Mouse (Mus musculus) C2C12 (cell line): ENCODE measurements around the gene Hibch. TPM values are rescaled to one million over a fixed set of nuclear protein-coding genes. Genes with fewer than 3 reads are reported as not detected.

ENCODE experiments used
- H3K27me3 ChIP-seq: one replicate; pipeline ENCODE4 v1.6.1; 2011; ENCODE audit not compliant: control insufficient read depth, insufficient read depth, insufficient read length
- H3K36me3 ChIP-seq: one replicate; pipeline ENCODE4 v1.6.1; 2011; ENCODE audit not compliant: control insufficient read depth, insufficient read depth
- H3K4me3 ChIP-seq: one replicate; pipeline ENCODE4 v1.5.1; 2011; ENCODE audit warnings: mild to moderate bottlenecking, control low read depth; ENCODE audit not compliant: poor library complexity, insufficient read depth, severe bottlenecking
- H3K79me2 ChIP-seq: one replicate; pipeline ENCODE4 v1.6.1; 2011; ENCODE audit not compliant: control insufficient read depth, insufficient read depth
- H3K79me3 ChIP-seq: one replicate; pipeline ENCODE4 v1.6.1; 2011; ENCODE audit warnings: low read depth, control low read depth
- H3ac ChIP-seq: one replicate; pipeline ENCODE3; 2011; ENCODE audit warnings: low read depth; ENCODE audit not compliant: control insufficient read depth, insufficient read length
- CEBPB ChIP-seq: IDR thresholded peaks from one replicate; pipeline ENCODE4 v1.6.1; 2011; ENCODE audit warnings: low read depth, mild to moderate bottlenecking, control low read depth, moderate library complexity
- CTCF ChIP-seq: IDR thresholded peaks from one replicate; pipeline ENCODE4 v1.5.1; 2011; ENCODE audit not compliant: control insufficient read depth, insufficient read depth, insufficient read length
- FOSL1 ChIP-seq: IDR thresholded peaks from one replicate; pipeline ENCODE4 v1.8.0; 2011; ENCODE audit warnings: mild to moderate bottlenecking, low read length; ENCODE audit not compliant: poor library complexity, insufficient read depth, severe bottlenecking
- MAX ChIP-seq: IDR thresholded peaks from one replicate; pipeline ENCODE4 v1.6.1; 2011; ENCODE audit warnings: mild to moderate bottlenecking, control low read depth
- MYOD1 ChIP-seq: IDR thresholded peaks from one replicate; pipeline ENCODE4 v1.6.1; 2011; ENCODE audit warnings: low read depth; ENCODE audit not compliant: control insufficient read depth, insufficient read length
- MYOG ChIP-seq: IDR thresholded peaks from one replicate; pipeline ENCODE4 v1.6.1; 2011; ENCODE audit not compliant: control insufficient read depth, insufficient read length; ENCODE audit errors: extremely low read depth
- USF1 ChIP-seq: IDR thresholded peaks from one replicate; pipeline ENCODE4 v1.6.1; 2011; ENCODE audit warnings: low read depth, mild to moderate bottlenecking, control low read depth, moderate library complexity
- long read RNA-seq, 2 experiments: library from polyadenylated mRNA; unstranded; transcript quantifications; one replicate each; pipeline ENCODE4 v2.0.0; 2019 to 2020
- polyA plus RNA-seq: library from polyadenylated mRNA; unstranded; fragments of >200 nt; fragmentation: generic; extraction: Trizol; gene quantifications from one replicate; pipeline ENCODE4 v1.2.1, GENCODE M21; 2012; ENCODE audit warnings: missing spikeins

Hibch gene
- polyA plus RNA-seq: 6.0 TPM
- long read RNA-seq, experiment 1, transcript Hibch-201 (14 exons, 1,830 nt): major isoform, 20 of 24 reads
- long read RNA-seq, experiment 1, partial matches to known transcripts: 2 of 24 reads
- long read RNA-seq, experiment 1, other reads (novel, unspliced or antisense): 2 of 24 reads
- long read RNA-seq, experiment 2, transcript Hibch-201 (14 exons, 1,830 nt): major isoform, 46 of 56 reads
- long read RNA-seq, experiment 2, partial matches to known transcripts: 0 of 56 reads
- long read RNA-seq, experiment 2, other reads (novel, unspliced or antisense): 10 of 56 reads

GRCm38 (mm10) chr1:52844782-52845665 lies at the start of gene Hibch:
Gene Hibch (plus strand): TSS chr1:52844929.
- TF ChIP-seq CEBPB: no peak
- TF ChIP-seq MAX: peak; percentile 31
- Histone ChIP-seq H3K79me3 (no peaks in the 10 kb centered on the region), H3K4me3 (peak within 1 kb of the TSS; percentile 44), H3K36me3 (no peaks in the 10 kb centered on the region), H3K79me2 (no peaks in the 10 kb centered on the region), H3ac (peak within 1 kb of the TSS; percentile 84), H3K27me3 (no peaks in the 10 kb centered on the region)

GRCm38 (mm10) chr1:52795927-52796326 lies 48.8 kb upstream of the Hibch start:
- Histone ChIP-seq H3K27me3 (no peaks in the 10 kb centered on the region), H3ac (no peak overlapping the region), H3K36me3 (peaks cover 7% of the 10 kb centered on the region), H3K79me2 (no peaks in the 10 kb centered on the region), H3K79me3 (no peaks in the 10 kb centered on the region), H3K4me3 (no peak overlapping the region)
- no peak for TF ChIP-seq CTCF
- TF ChIP-seq MYOG: no peak
- TF ChIP-seq USF1: no peak
- no peak for TF ChIP-seq CEBPB

- H3ac ChIP-seq: no peak overlapping the region
- no peaks in the 10 kb centered on the region for H3K79me2 ChIP-seq
- H3K27me3 ChIP-seq: no peaks in the 10 kb centered on the region
- H3K79me3 ChIP-seq: no peaks in the 10 kb centered on the region
- no peak overlapping the region for H3K4me3 ChIP-seq
- TF ChIP-seq MAX (no peak), FOSL1 (no peak), CTCF (no peak), USF1 (no peak), MYOG (no peak), MYOD1 (no peak), CEBPB (no peak)
- H3K36me3 ChIP-seq: peaks cover 7% of the 10 kb centered on the region
Observed at GRCm38 (mm10) chr1:52799056-52799726, 45.5 kb upstream of the Hibch start.

GRCm38 (mm10) chr1:52799772-52800171 lies 45.0 kb upstream of the Hibch start:
- H3K79me3 ChIP-seq: no peaks in the 10 kb centered on the region
- no peak for TF ChIP-seq MAX
- no peak for TF ChIP-seq MYOG
- TF ChIP-seq FOSL1: no peak
- no peak for TF ChIP-seq MYOD1
- TF ChIP-seq CEBPB: no peak
- no peak for TF ChIP-seq USF1
- TF ChIP-seq CTCF: no peak
- no peak overlapping the region for H3ac ChIP-seq
- H3K36me3 ChIP-seq: peaks cover 7% of the 10 kb centered on the region
- H3K27me3 ChIP-seq: no peaks in the 10 kb centered on the region
- H3K4me3 ChIP-seq: no peak overlapping the region
- H3K79me2 ChIP-seq: no peaks in the 10 kb centered on the region

GRCm38 (mm10) chr1:52800340-52800740 lies 44.4 kb upstream of the Hibch start:
- H3K79me2 ChIP-seq: no peaks in the 10 kb centered on the region
- no peak overlapping the region for H3K4me3 ChIP-seq
- no peak overlapping the region for H3ac ChIP-seq

More at GRCm38 (mm10) chr1:52800340-52800740, 44.4 kb upstream of the Hibch start:
- peak; percentile 42 for TF ChIP-seq CEBPB
- TF ChIP-seq USF1: no peak
- Histone ChIP-seq H3K79me3 (no peaks in the 10 kb centered on the region), H3K27me3 (no peaks in the 10 kb centered on the region), H3K36me3 (peaks cover 7% of the 10 kb centered on the region)
